Mouse (Mus musculus) embryonic fibroblast, embryonic 13.5 days (primary cell): ENCODE results near the gene Kcnk3.

Experiments used
- CTCF ChIP-seq: IDR thresholded peaks from 2 replicates; pipeline ENCODE4 v1.5.1; 2011; ENCODE audit warnings: mild to moderate bottlenecking, control low read depth, low read length, moderate library complexity, borderline replicate concordance; ENCODE audit not compliant: insufficient read depth
- POLR2A ChIP-seq: IDR thresholded peaks from 2 replicates; pipeline ENCODE4 v1.6.1; 2011; ENCODE audit warnings: low read depth, mild to moderate bottlenecking, control low read depth, low read length, moderate library complexity

DNA sequence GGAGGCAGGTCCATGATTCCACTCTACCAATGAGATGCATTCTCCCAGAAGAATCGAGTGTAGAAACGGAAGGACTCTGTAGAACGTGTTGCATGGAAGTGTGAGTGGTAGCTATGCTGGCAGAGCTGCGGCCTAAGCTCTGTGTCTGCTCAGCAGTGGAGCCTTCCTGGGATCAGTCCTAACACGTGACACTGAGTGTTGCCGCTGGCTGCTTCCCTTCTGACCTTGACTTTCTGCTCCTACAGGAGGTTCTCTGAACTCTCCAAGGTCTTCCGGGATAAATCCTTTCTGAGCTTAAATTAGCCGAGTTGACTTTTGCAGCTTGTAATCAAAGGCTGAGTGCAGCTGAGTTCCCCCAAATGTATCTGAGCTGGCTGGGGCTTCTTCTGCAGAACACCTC, 13.6 kb upstream of the Kcnk3 start:
- TF ChIP-seq POLR2A (no peak), CTCF (no peak)
